In the genomic region with DNA sequence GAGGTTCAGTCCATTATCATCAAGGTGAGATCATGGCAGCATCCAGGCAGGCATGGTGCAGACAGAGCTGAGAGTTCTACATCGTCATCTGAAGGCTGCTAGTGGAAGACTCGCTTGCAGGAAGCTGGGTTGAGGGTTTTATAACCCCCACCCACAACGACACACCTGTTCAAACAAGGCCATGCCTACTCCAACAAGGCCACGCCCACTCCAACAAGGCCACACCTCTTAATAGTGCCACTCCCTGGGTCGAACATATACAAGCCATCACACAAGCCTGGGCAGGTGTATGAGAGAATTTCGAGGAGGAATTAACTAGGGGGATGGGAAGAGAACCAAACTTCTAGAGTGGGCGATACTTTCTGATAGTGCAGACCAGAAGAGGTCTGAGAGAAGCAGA, we compare ENCODE assay signal across 27 mouse cellular contexts.
A peak's percentile ranks its signal among the peaks of the same experiment; 100 is the strongest.
DNase-seq lines count a peak whose midpoint lies in the region; ATAC-seq and TF ChIP-seq lines count a peak whose summit lies in the region.
"Had no signal": no experiment of that assay in that cellular context is flagged by ENCODE, and none has a peak within 500 bp of the region (broad histone marks: within the 10 kb centered on the region; RNA-seq: fewer than 3 reads in every experiment).

No protein-coding gene starts in this region.

- H3K4me1 ChIP-seq in intestine, embryonic 16.5 days (ENCODE audit: control insufficient read depth, insufficient read depth, low read length) = no peaks in the 10 kb centered on the region
- H3K4me1 ChIP-seq in stomach, embryonic 15.5 days = no peaks in the 10 kb centered on the region
- H3K4me1 ChIP-seq in liver, embryonic 11.5 days (replicated peaks; ENCODE audit: control insufficient read depth, insufficient read depth, low read length) = no peaks in the 10 kb centered on the region
- no peaks in the 10 kb centered on the region for H3K4me1 ChIP-seq in cerebellum, adult 2 months (ENCODE audit: control insufficient read depth, insufficient read depth, low read length)
- H3K4me1 ChIP-seq: heart, embryonic 12.5 days; heart, embryonic 15.5 days had no signal

- H3K27me3 ChIP-seq in intestine, embryonic 16.5 days (replicated peaks; ENCODE audit: control insufficient read depth, insufficient read depth, low read length) = no peaks in the 10 kb centered on the region
- H3K27me3 ChIP-seq in stomach, embryonic 15.5 days (replicated peaks) = no peaks in the 10 kb centered on the region
- H3K27me3 ChIP-seq in liver, embryonic 11.5 days (replicated peaks; ENCODE audit: control insufficient read depth, insufficient read depth, low read length) = no peaks in the 10 kb centered on the region
- H3K27me3 ChIP-seq in cerebellum, adult 2 months (ENCODE audit: control insufficient read depth, insufficient read depth, low read length) = no peaks in the 10 kb centered on the region
- H3K27me3 ChIP-seq: CH12.LX; heart, embryonic 12.5 days; heart, embryonic 15.5 days; Patski had no signal

- DNase-seq in heart, adult 11 months = peak; percentile 68
- no peak for DNase-seq in heart, postnatal 36 days
- no peak for DNase-seq in liver, embryonic 11.5 days (ENCODE audit: low spot score)
- DNase-seq in cerebellum, adult 2 months = no peak
- DNase-seq: adrenal gland, postnatal 10 days; adrenal gland, postnatal 36 days; B cell, adult 2 months; cerebellum, adult 18-20 months; cerebellum, adult 9-11 months; cerebellum, postnatal 25 days; forebrain, postnatal 0 days; gastrocnemius, adult 2 months; gastrocnemius, postnatal 14 days; heart, adult 18-20 months; heart, postnatal 10 days; heart, postnatal 4 days had no signal

- intact Hi-C loops in heart, postnatal 36 days (cut with DNase I) = no loop called here

- no peak overlapping the region for H3K27ac ChIP-seq in intestine, embryonic 16.5 days (ENCODE audit: low read length)
- no peak overlapping the region for H3K27ac ChIP-seq in stomach, embryonic 15.5 days
- H3K27ac ChIP-seq in liver, embryonic 11.5 days (ENCODE audit: low read depth, low read length) = no peak overlapping the region
- H3K27ac ChIP-seq in cerebellum, adult 2 months (ENCODE audit: insufficient read depth, low read length) = no peak overlapping the region
- H3K27ac ChIP-seq: gastrocnemius, adult 2 months; heart, embryonic 15.5 days; hindbrain, embryonic 14.5 days; hindbrain, postnatal 0 days had no signal

- TF ChIP-seq POLR2A in cerebellum, adult 2 months (IDR thresholded peaks at IDR 0.05; ENCODE audit: borderline replicate concordance, insufficient read depth, low read length) = no peak

- peaks cover 2% of the 10 kb centered on the region for H3K9me3 ChIP-seq in intestine, embryonic 16.5 days (ENCODE audit: control insufficient read depth, low read length)
- H3K9me3 ChIP-seq in stomach, embryonic 15.5 days = no peaks in the 10 kb centered on the region
- H3K9me3 ChIP-seq in liver, embryonic 11.5 days (ENCODE audit: control insufficient read depth, low read length) = no peaks in the 10 kb centered on the region
- H3K9me3 ChIP-seq: heart, embryonic 15.5 days had no signal

- no peaks in the 10 kb centered on the region for H3K36me3 ChIP-seq in intestine, embryonic 16.5 days (ENCODE audit: control insufficient read depth, insufficient read depth, low read length)
- H3K36me3 ChIP-seq in stomach, embryonic 15.5 days = no peaks in the 10 kb centered on the region
- no peaks in the 10 kb centered on the region for H3K36me3 ChIP-seq in liver, embryonic 11.5 days (ENCODE audit: control insufficient read depth, insufficient read depth, low read length)
- H3K36me3 ChIP-seq: G1E; heart, embryonic 12.5 days; heart, embryonic 15.5 days had no signal

- TF ChIP-seq CTCF in cerebellum, adult 2 months (IDR thresholded peaks at IDR 0.05; ENCODE audit: borderline replicate concordance, insufficient read depth, low read depth, low read length) = no peak

- H3K4me2 ChIP-seq in intestine, embryonic 16.5 days (ENCODE audit: low read depth, low read length) = no peak overlapping the region
- no peak overlapping the region for H3K4me2 ChIP-seq in stomach, embryonic 15.5 days
- H3K4me2 ChIP-seq in liver, embryonic 11.5 days = no peak overlapping the region
- H3K4me2 ChIP-seq: heart, embryonic 12.5 days; heart, embryonic 15.5 days; hindbrain, embryonic 14.5 days had no signal

- WGBS in intestine, embryonic 16.5 days = 64% methylated on average over 7 of the region's 7 CpGs
- WGBS in stomach, embryonic 15.5 days = 68% methylated on average over 7 of the region's 7 CpGs
- WGBS in liver, embryonic 11.5 days = 71% methylated on average over 7 of the region's 7 CpGs
- WGBS in cerebellum, adult 2 months = 82% methylated on average over 7 of the region's 7 CpGs

- no peak overlapping the region for H3K4me3 ChIP-seq in intestine, embryonic 16.5 days (ENCODE audit: low read length)
- no peak overlapping the region for H3K4me3 ChIP-seq in stomach, embryonic 15.5 days (replicated peaks)
- no peak overlapping the region for H3K4me3 ChIP-seq in liver, embryonic 11.5 days (ENCODE audit: low read depth, low read length)
- H3K4me3 ChIP-seq in cerebellum, adult 2 months (replicated peaks; ENCODE audit: insufficient read depth, low read depth, low read length) = no peak overlapping the region
- H3K4me3 ChIP-seq: gastrocnemius, adult 2 months; heart, embryonic 12.5 days; heart, embryonic 15.5 days had no signal

- no peak overlapping the region for H3K9ac ChIP-seq in intestine, embryonic 16.5 days (ENCODE audit: low read depth, low read length)
- H3K9ac ChIP-seq in stomach, embryonic 15.5 days = no peak overlapping the region
- no peak overlapping the region for H3K9ac ChIP-seq in liver, embryonic 11.5 days (ENCODE audit: low read depth, low read length)
- H3K9ac ChIP-seq: forebrain, postnatal 0 days; heart, embryonic 12.5 days; heart, embryonic 15.5 days; hindbrain, embryonic 14.5 days had no signal

- ATAC-seq in intestine, embryonic 16.5 days = peak; percentile 84
- ATAC-seq in stomach, embryonic 15.5 days (ENCODE audit: insufficient read depth, low FRiP score, low read depth) = peak; percentile 56
- no peak for ATAC-seq in liver, embryonic 11.5 days (replicated peaks; ENCODE audit: low FRiP score)
- ATAC-seq: forebrain, embryonic 14.5 days; forebrain, postnatal 0 days; hindbrain, postnatal 0 days; inflammation-experienced regulatory T-cells, adult 6 months; Patski had no signal
